Mouse (Mus musculus): Measurements from ENCODE around the gene Rasal1.

Rasal1 gene

DNA sequence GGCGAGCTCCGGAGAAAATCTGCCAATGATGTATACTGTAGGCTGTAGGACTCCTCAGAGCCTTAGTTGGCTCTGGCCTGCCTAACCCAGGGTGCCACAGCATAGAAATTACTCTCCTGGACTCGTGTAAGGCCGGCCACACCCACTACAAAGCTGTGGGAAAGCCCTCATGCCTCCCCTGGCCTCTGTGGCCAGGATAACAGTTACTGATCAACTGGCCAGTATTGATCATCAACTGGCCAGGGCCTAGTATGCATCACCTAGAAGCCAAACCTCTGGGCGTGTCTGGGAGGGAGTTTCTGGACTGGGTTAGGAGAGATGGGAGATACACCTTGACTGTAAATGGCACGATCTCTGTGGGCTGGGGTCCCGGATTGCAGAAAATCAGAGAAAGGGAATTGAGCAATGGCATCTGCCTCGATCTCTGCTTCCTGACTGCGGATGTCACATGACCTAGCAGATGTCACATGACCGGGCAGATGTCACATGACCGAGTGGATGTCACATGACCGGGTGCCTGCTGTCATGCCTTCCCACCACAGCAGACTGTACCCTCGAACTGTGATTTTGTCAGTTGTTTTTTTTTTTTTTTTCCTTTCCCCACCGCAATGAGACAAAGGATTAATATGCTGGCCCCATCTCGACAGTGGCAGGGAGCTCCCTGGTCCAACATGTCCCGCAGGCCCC, 47.6 kb downstream of the Rasal1 start:
- DNase-seq = no peak

GRCm38 (mm10) chr5:120696865-120697264, 48.3 kb downstream of the Rasal1 start:
- DNase-seq = no peak

GRCm38 (mm10) chr5:120698181-120698580, 49.6 kb downstream of the Rasal1 start:
- DNase-seq = peak in 1 of 2 experiments; percentile 4

DNA sequence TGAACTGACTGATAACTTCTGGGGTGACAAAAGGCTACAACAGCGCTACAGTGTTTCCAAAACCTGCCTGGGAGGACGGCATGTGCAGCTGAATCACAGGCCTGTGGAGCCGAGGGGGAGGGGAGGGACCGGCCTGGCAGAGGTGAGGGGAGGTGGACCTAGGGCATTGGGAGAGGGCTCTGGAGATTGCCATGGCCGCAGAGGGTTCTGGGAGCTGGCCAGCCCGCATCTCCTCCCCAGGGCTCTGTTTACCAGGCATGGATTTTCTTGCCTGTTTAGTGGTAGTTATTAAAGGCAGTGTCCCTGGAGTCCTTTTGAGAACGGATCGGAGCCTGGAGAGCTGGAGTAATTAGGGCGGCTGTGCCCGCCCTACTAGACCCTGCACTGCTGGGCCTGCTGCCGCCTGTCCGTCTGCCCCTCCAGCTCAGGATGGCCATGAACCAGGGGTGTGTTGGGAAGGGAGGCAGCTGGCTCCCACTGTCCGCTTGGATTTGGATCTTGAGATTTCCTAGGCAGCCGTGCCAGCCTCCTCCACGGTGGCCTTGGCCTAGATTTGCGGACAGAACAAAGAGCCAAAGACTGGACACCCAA, 50.3 kb downstream of the Rasal1 start:
- peak; percentile 67 to 70 for DNase-seq

GRCm38 (mm10) chr5:120700996-120701790, 52.6 kb downstream of the Rasal1 start:
- DNase-seq = peak in 1 of 2 experiments; percentile 50

DNA sequence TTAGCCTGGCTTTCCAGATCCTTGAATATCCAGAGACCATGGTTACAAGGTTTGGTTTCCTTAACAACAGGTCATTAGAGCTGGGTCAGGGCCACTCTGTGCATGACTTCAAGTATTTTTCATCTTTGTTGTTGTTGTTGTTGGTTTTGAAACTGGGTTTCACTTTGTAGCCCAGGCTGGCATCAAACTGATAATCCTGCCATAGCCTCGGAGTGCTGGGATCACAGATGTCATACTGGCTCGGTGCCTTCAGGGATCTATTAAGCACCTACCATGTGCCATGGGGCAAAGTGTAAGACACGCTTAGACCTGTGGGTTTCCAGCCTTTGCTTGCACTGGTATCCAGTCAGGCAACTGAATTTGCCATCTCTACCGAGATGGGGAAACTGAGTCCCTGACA, 53.8 kb downstream of the Rasal1 start:
- DNase-seq = peak; percentile 72 to 80

DNA sequence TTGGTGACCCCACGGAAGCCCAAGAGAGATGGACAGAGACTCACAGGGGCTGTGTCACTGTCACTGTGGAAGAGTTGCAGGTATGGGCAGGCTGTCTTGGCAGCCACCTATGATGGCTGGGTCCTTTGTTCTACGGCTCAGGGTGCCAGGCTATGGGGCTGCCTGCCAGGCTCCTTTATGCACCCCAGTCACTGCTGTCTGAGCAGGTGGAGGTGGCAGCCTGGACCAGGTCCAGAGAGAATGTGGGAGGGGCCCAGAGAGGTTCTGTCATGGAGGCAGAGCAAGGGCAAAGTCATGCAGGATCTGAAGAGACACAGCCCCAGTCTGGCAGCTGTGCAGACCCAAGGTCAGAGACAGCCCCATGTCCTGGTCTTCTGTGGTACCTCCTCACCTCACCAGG, 54.4 kb downstream of the Rasal1 start:
- DNase-seq = peak; percentile 86 to 91

GRCm38 (mm10) chr5:120703660-120704059, 55.0 kb downstream of the Rasal1 start:
- DNase-seq = peak in 1 of 2 experiments; percentile 9

DNA sequence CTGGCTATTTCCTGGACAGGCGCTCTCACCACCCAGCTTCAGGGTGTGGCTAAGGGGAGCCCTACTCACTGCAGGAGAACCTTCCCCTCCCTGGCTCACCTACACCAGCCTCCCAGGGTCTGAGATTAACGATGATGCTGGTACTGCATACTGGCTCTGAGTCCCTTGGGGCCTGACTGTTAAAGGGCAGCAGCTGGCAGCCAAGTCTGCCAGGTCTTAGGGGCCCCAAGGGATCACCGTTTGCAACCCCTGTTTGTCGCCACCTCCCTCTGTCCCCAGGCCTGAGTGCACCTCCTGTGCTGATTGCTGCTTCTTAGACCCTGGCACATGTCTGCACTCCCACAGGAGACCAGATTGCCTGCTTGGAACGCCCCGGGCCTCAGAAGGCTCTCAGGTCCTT, 55.8 kb downstream of the Rasal1 start:
- no peak for DNase-seq

- peak; percentile 56 to 76 for DNase-seq
Observed at GRCm38 (mm10) chr5:120706541-120706940, 57.9 kb downstream of the Rasal1 start.

GRCm38 (mm10) chr5:120706976-120707375, 58.4 kb downstream of the Rasal1 start:
- peak in 1 of 2 experiments; percentile 15 for DNase-seq

DNA sequence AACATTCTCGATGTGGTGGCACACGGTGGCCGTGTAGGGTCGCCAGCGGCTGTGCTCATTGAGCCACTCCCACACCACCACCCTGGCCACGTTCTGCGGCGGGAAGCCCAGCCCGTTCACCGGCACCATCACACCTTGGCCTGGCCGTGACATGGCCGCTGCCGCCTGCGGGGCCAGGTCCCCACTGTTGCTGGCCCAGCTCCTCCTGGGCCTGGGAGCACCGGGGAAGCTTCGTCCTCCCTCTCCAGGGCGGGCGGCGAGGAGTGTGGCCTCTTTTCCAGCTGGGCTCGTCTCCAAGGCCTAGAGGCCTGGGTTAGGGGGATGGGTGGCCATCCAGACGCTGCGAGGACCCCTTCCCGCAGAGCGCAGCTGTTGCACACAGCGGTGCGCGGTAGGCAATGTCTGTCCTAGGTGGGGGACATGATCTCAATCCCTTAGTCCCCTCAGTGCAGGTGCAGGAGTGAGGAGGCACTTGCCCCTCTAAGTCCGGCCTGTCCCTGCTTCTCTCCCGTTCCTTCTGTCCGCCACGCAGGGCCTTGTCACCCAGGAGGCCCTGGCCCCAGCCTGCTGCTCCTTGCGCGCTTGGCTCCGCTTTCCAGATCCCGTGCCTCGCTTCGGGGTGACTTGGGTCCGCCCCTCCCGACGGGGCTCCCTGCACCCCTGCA, 61.7 kb downstream of the Rasal1 start:
- peak; percentile 75 to 77 for DNase-seq

DNA sequence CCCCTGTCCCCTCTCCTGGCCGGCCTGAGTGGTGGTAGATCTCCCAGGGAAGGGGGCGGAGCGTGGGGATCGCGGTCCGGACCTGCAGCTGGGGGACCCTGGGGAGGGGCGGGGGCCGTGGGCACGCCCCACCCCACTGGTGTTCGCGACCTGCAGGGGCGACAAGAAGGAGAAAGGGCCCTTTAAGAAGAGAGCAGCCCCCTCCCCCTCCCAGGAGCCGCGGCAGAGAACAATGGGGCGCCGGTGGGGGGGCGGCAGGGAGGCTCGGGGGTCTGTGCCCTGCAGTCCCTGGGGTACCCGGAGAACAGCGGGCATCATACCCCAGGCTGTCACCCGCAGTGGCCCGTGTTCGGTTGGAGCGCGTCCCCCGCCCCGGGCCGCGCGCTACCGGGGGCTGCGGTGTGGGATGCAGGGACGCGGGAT, 62.2 kb downstream of the Rasal1 start:
- peak in 1 of 2 experiments; percentile 67 for DNase-seq

GRCm38 (mm10) chr5:120711416-120711815, 62.8 kb downstream of the Rasal1 start:
- DNase-seq = peak; percentile 82 to 89

DNA sequence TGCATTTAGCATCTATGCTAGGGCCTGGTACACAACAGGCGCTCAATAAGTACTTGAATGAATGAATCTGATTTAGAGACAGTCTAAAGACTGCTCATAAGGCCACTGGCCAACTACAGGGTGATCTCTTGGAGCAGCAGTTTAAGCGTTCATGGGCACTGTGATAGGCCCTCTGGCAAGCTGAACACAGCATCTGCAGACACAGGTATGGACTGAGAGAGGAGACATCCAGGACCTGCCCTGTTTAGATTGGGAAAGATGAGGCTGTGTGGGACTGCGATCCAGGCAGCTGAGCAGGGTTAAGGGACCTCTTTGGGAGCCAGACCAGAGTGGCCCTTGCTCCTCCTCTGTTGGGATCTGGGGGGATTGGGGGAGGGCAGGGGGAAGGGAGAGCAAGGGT, 63.2 kb downstream of the Rasal1 start, which contains the start of gene Dtx1:
Dtx1 (minus strand) TSS at position 101 of the 400 bp plus-strand sequence.
- DNase-seq = no peak

GRCm38 (mm10) chr5:120712721-120713120, 64.1 kb downstream of the Rasal1 start:
- peak in 1 of 2 experiments; percentile 14 for DNase-seq

DNA sequence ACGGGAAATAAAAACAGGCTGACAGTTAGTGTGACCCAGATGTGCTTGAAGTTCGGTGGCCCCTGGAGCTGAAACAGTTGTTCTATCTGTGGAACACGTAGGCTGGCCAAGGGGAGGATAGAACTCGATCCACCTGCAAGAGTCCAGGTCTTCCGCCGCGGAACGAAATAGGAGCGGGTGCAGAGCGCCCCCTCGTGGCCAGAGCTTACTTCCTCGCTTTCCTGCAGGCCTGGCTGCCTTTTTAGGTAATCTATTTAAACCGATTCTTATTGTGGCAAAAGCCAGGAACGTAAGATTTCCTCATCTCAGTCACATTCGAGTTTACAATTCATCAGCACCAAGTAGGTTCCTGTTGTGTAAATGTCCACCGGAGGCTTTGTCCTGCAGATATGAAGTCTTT, 65.7 kb downstream of the Rasal1 start:
- peak; percentile 92 to 95 for DNase-seq

GRCm38 (mm10) chr5:120717136-120717535, 68.5 kb downstream of the Rasal1 start:
- DNase-seq = peak in 1 of 2 experiments; percentile 41

DNA sequence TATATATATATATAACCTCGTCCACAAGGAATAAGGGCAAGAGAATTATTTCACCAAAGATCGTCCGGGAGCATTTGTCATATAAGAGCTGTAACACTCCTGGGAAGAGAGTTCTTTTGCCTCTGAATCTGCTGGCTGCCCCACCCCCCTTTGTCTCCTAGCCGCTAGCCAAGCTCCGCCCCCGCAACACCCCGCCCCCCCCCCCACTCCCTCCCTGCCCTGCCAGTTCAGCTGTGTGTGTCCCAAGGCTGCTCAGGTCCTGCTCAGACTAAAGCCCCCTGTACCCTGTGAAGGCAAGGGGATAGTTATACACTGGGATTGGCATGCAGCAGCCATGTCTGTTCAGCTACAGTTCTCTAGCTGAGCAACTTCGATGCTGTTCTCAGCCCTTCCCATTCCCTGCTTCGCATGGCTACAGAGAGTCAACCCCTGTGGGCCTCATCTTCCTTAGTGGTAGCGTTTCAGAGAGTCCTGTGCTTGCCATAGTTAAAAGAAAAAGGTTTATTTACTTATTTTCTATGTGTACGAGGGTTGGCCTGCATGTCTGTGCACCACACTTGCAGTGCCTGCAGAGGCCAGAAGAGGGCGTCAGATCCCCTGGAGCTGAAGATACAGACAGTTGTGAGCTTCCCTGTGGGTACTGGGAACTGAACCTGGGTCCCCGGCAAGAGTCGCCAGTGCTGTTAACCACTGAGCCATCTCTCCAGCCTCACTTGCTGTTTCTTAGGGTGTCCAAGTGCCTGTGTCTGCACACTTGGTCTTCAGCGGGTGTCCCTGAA, 70.2 kb downstream of the Rasal1 start:
- DNase-seq = no peak

DNA sequence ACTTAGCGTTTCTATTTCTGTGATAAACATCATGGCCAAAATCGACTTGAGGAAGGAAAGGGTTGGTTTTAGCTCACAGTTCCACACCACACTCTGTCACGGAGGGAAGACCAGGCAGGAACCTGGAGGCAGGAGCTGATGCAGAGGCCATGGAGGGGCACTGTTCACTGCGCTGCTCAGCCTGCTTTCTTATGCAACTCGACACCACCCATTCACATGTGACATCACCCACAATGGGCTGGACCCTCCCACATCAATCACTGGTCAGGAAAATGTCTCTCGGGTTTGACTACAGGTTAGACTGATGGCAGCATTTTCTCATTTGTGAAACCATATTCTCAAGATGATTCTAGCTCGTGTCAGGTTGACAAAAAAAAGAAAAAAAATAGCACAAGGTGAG, 72.4 kb downstream of the Rasal1 start:
- DNase-seq = no peak

- no peak for DNase-seq
Observed at GRCm38 (mm10) chr5:120725811-120726455, 77.3 kb downstream of the Rasal1 start.

All from cerebellum, postnatal 25 days (tissue).